Mouse (Mus musculus): ENCODE data around the gene Tuba1c. TPM values are rescaled to one million over a fixed set of nuclear protein-coding genes. Genes with fewer than 3 reads are reported as not detected.
A peak's percentile ranks its signal among the peaks of the same experiment; 100 is the strongest.

Tuba1c gene
- polyA plus RNA-seq (2015; fragmentation: Nextera tagmentation; extraction: Ambion mirVana): 138 and 145 TPM in 2 replicates

DNA sequence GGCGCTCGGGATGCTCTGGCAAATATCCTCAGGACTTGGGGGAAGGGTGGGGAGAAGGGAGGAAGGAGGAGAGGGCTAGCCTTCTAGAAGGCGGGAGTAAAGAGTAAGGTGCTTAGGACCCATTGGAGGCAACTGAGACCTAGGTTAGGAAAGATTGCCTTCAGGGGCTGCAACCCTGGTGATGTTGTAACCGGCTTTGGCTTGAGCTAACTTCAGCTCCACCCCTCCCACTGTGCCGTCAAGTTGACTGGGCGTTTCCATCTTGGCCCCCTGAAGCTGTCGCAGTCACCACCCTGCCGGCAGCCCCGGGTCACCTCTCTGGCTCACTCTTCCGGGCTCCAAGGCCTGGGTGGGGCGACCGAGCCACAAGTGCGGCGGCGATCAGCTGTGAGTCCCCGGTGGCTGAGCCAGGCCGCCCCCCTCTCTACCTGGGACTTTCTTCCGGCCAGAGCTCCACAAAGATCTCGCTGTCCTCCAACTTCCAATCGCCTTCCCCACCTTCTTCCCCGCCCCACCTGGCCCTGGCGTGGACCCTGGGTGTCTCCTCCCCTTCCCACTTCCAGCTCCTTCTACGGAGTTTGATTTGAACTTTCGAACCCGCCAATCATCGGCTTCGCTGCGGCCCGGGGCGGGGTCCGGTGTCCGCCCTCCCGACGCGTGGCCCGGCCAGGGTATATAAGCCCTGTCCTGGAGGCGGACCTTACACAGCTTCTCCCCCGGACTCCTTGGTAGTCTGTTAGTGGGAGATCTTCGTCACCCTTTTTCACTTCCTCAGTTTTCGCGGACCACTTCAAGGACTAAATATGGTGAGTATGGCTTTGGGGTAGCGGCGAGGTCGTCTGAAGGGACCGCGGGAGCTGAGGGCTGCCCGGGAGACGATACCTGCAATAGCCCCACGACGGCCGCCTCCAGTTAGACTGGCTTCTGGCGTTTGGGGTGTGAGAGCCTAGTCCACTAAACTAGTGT, at the start of gene Tuba1c:
TSS of gene Tuba1c (plus strand) at position 273 of the 966 bp plus-strand sequence.
- H3K4me2 ChIP-seq: peak within 1 kb of the TSS; percentile 60
- H3K36me3 ChIP-seq: peaks cover 5% of the 10 kb centered on the region
- peak within 1 kb of the TSS; percentile 72 for H3K9ac ChIP-seq
- H3K4me3 ChIP-seq: peak within 1 kb of the TSS; percentile 71
- under 1% methylated on average over 51 of the region's 52 CpGs for WGBS
- no peaks in the 10 kb centered on the region for H3K9me3 ChIP-seq
- H3K27ac ChIP-seq: peak within 1 kb of the TSS; percentile 92
- no peaks in the 10 kb centered on the region for H3K27me3 ChIP-seq
- H3K4me1 ChIP-seq: peaks cover 34% of the 10 kb centered on the region
- ATAC-seq (ENCODE audit: insufficient number of reproducible peaks, low FRiP score, low TSS enrichment, low read depth): peak; percentile 95

- Histone ChIP-seq H3K4me3 (no peak overlapping the region), H3K9me3 (no peaks in the 10 kb centered on the region), H3K36me3 (no peaks in the 10 kb centered on the region), H3K4me2 (no peak overlapping the region), H3K27me3 (no peaks in the 10 kb centered on the region), H3K27ac (no peak overlapping the region), H3K9ac (no peak overlapping the region), H3K4me1 (peaks cover 26% of the 10 kb centered on the region)
- 51% methylated on average over 7 of the region's 7 CpGs for WGBS
- no peak for ATAC-seq (ENCODE audit: insufficient number of reproducible peaks, low FRiP score, low TSS enrichment, low read depth)
Observed at GRCm38 (mm10) chr15:98980012-98980614, 49.6 kb upstream of the Tuba1c start.

DNA sequence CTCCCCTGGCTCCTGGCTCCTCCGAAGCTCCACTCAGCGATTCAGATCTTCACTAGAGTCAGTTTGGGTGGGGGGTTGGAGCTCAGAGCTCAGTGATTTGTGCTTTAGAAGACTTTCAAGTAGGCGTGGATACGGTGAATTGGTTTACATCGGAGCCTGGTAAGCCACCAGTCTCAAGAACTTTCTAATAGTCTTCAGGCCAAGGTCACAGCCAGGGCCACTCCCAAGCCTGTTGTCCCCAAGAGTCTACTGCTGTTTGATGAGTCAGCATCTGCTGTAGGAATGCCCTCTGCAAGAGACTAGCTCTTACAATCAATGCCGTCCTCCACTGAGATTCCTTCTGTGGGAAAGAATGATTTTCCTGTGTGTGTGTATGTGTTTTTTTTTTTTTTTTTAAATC, 47.6 kb upstream of the Tuba1c start:
- 80% methylated on average over 6 of the region's 6 CpGs for WGBS
- H3K27ac ChIP-seq: no peak overlapping the region
- H3K9ac ChIP-seq: no peak overlapping the region
- no peak overlapping the region for H3K4me2 ChIP-seq
- H3K36me3 ChIP-seq: no peaks in the 10 kb centered on the region
- ATAC-seq (ENCODE audit: insufficient number of reproducible peaks, low FRiP score, low TSS enrichment, low read depth): no peak
- H3K4me1 ChIP-seq: peaks cover 39% of the 10 kb centered on the region
- H3K4me3 ChIP-seq: no peak overlapping the region
- H3K9me3 ChIP-seq: no peaks in the 10 kb centered on the region
- H3K27me3 ChIP-seq: no peaks in the 10 kb centered on the region

DNA sequence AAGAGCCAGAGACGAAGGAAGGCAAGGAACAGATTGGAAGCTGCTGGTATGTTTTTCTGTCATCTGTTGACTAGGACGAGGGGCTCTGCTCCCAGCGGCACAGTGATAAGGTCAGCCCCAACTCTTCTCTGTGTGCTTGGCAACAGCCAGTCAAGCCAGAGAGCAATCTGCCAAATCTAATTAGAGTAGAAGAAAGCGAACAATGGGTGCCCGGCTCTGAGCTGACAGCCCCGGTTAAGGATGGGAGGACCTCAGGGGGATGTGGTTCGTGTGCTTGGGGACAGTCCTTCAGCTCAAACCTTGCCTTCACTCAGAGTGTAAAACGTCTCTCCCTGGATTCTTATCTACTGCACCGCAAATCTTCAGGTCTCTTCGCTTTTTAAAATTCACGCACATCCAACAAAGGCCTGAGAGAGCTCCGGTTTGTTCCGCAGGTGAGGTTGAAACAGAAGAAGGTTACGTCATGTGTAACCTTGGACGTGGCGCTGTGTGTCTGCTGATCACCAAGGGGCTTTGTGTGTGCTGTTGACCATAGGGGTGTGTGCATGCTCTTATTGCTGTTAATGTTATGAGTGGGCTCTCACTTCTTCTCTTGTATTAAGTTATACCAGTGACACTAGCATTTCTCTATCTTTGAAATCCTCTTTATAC, 46.1 kb upstream of the Tuba1c start:
- H3K27ac ChIP-seq: no peak overlapping the region
- WGBS: 54% methylated on average over 16 of the region's 16 CpGs

DNA sequence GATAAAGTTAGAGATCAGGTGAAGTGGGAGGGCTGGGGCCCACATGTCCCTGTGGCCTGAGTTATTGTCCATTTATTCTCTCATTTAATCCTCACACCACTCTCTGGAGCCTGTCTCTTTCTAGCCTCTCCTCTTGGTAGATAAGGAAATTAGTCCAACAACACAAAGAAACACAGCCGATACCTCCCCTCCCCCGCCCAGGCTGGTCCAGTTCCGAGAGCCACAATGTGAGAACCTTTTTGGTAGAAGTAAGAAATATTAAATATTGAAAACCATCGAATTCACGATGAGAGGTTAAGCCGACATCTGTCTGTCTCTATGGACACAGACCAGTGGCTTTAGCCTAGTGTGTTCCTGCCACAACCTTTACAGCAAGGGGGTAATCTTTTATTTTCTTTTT, 45.0 kb upstream of the Tuba1c start:
- no peak for ATAC-seq (ENCODE audit: insufficient number of reproducible peaks, low FRiP score, low TSS enrichment, low read depth)
- Histone ChIP-seq H3K36me3 (no peaks in the 10 kb centered on the region), H3K4me3 (no peak overlapping the region), H3K9ac (no peak overlapping the region), H3K27me3 (no peaks in the 10 kb centered on the region), H3K4me1 (peaks cover 39% of the 10 kb centered on the region), H3K4me2 (0 out of 2 replicates have a peak overlapping the region, but pooled peaks have one; percentile 46), H3K27ac (peak overlapping the region; percentile 93), H3K9me3 (no peaks in the 10 kb centered on the region)
- 57% methylated on average over 6 of the region's 6 CpGs for WGBS

More for the DNA sequence above, 46.1 kb upstream of the Tuba1c start:
- Histone ChIP-seq H3K4me3 (no peak overlapping the region), H3K27me3 (no peaks in the 10 kb centered on the region), H3K9me3 (no peaks in the 10 kb centered on the region), H3K9ac (no peak overlapping the region), H3K4me1 (peaks cover 39% of the 10 kb centered on the region), H3K4me2 (no peak overlapping the region), H3K36me3 (no peaks in the 10 kb centered on the region)
- ATAC-seq (ENCODE audit: insufficient number of reproducible peaks, low FRiP score, low TSS enrichment, low read depth): no peak

GRCm38 (mm10) chr15:98985240-98985981, 44.3 kb upstream of the Tuba1c start:
- ATAC-seq (ENCODE audit: insufficient number of reproducible peaks, low FRiP score, low TSS enrichment, low read depth): peak; percentile 73
- 3% methylated on average over 29 of the region's 29 CpGs for WGBS
- peaks cover 45% of the 10 kb centered on the region for H3K4me1 ChIP-seq

GRCm38 (mm10) chr15:98985982-98986715, 43.5 kb upstream of the Tuba1c start:
- H3K9me3 ChIP-seq: no peaks in the 10 kb centered on the region
- peak overlapping the region; percentile 46 for H3K4me2 ChIP-seq
- peak overlapping the region; percentile 93 for H3K27ac ChIP-seq
- no peaks in the 10 kb centered on the region for H3K27me3 ChIP-seq
- WGBS: 39% methylated on average over 12 of the region's 12 CpGs
- H3K9ac ChIP-seq: peak overlapping the region; percentile 34
- H3K4me3 ChIP-seq: peak overlapping the region; percentile 48
- peaks cover 53% of the 10 kb centered on the region for H3K4me1 ChIP-seq
- ATAC-seq (ENCODE audit: insufficient number of reproducible peaks, low FRiP score, low TSS enrichment, low read depth): no peak
- H3K36me3 ChIP-seq: no peaks in the 10 kb centered on the region

More at GRCm38 (mm10) chr15:98985240-98985981, 44.3 kb upstream of the Tuba1c start:
- peak overlapping the region; percentile 34 for H3K9ac ChIP-seq
- no peaks in the 10 kb centered on the region for H3K9me3 ChIP-seq
- peak overlapping the region; percentile 48 for H3K4me3 ChIP-seq
- H3K36me3 ChIP-seq: no peaks in the 10 kb centered on the region
- H3K27ac ChIP-seq: peak overlapping the region; percentile 93
- H3K27me3 ChIP-seq: no peaks in the 10 kb centered on the region
- H3K4me2 ChIP-seq: peak overlapping the region; percentile 46

GRCm38 (mm10) chr15:98987077-98987630, 42.5 kb upstream of the Tuba1c start:
- Histone ChIP-seq H3K4me1 (peaks cover 61% of the 10 kb centered on the region), H3K27ac (peak overlapping the region; percentile 93), H3K9ac (no peak overlapping the region)

GRCm38 (mm10) chr15:98987661-98988181, 42.0 kb upstream of the Tuba1c start:
- H3K4me1 ChIP-seq: peaks cover 67% of the 10 kb centered on the region
- no peaks in the 10 kb centered on the region for H3K27me3 ChIP-seq
- H3K4me2 ChIP-seq: 0 out of 2 replicates have a peak overlapping the region, but pooled peaks have one; percentile 6
- no peak overlapping the region for H3K9ac ChIP-seq
- H3K27ac ChIP-seq: peak overlapping the region; percentile 93
- H3K9me3 ChIP-seq: no peaks in the 10 kb centered on the region
- no peak for ATAC-seq (ENCODE audit: insufficient number of reproducible peaks, low FRiP score, low TSS enrichment, low read depth)
- H3K4me3 ChIP-seq: no peak overlapping the region
- H3K36me3 ChIP-seq: no peaks in the 10 kb centered on the region
- 35% methylated on average over 8 of the region's 8 CpGs for WGBS

More at GRCm38 (mm10) chr15:98987077-98987630, 42.5 kb upstream of the Tuba1c start:
- no peaks in the 10 kb centered on the region for H3K9me3 ChIP-seq
- H3K4me3 ChIP-seq: no peak overlapping the region
- no peaks in the 10 kb centered on the region for H3K27me3 ChIP-seq
- no peak overlapping the region for H3K4me2 ChIP-seq
- ATAC-seq (ENCODE audit: insufficient number of reproducible peaks, low FRiP score, low TSS enrichment, low read depth): 0 out of 2 replicates have a peak, but pooled peaks have one; percentile 16
- no peaks in the 10 kb centered on the region for H3K36me3 ChIP-seq
- WGBS: 33% methylated on average over 7 of the region's 7 CpGs

GRCm38 (mm10) chr15:98988787-98989186, 40.9 kb upstream of the Tuba1c start:
- Histone ChIP-seq H3K4me3 (no peak overlapping the region), H3K36me3 (no peaks in the 10 kb centered on the region), H3K9me3 (no peaks in the 10 kb centered on the region), H3K9ac (no peak overlapping the region), H3K4me2 (no peak overlapping the region), H3K27ac (peak overlapping the region; percentile 93), H3K4me1 (peaks cover 70% of the 10 kb centered on the region), H3K27me3 (no peaks in the 10 kb centered on the region)
- WGBS: 73% methylated on average over 3 of the region's 3 CpGs
- no peak for ATAC-seq (ENCODE audit: insufficient number of reproducible peaks, low FRiP score, low TSS enrichment, low read depth)

All from limb, embryonic 15.5 days (tissue).